Mouse (Mus musculus) CH12.LX (cell line): ENCODE measurements around the gene Strc. TPM values are rescaled to one million over a fixed set of nuclear protein-coding genes. Genes with fewer than 3 reads are reported as not detected.

ENCODE experiments used
- DNase-seq: peaks from one replicate; pipeline ENCODE4 v3.0.0-alpha.2; 2013; ENCODE audit errors: extremely low read depth
- H3K27ac ChIP-seq: 2 replicates; pipeline ENCODE4 v1.5.1; 2012; ENCODE audit warnings: low read depth, mild to moderate bottlenecking, control low read depth, moderate library complexity; ENCODE audit not compliant: insufficient read depth
- H3K27me3 ChIP-seq: replicated peaks from 2 replicates; pipeline ENCODE3; 2012; ENCODE audit warnings: inconsistent platforms
- H3K36me3 ChIP-seq, 2 experiments: replicated peaks in 1 of 2; 2 replicates each; pipeline versions ENCODE3 to v1.6.1; 2012; ENCODE audit warnings: inconsistent platforms in 1 of 2, low read length in 1 of 2, mild to moderate bottlenecking in 1 of 2, mixed read lengths in 1 of 2, moderate library complexity in 1 of 2; ENCODE audit not compliant: control insufficient read depth in 1 of 2, insufficient read depth in 1 of 2
- H3K4me1 ChIP-seq, 2 experiments: 2 replicates each; pipeline ENCODE4 v1.6.1; 2012; ENCODE audit warnings: inconsistent platforms in 1 of 2, moderate library complexity in 1 of 2; ENCODE audit not compliant: insufficient read depth in 2 of 2, control insufficient read depth in 1 of 2
- H3K4me2 ChIP-seq: 2 replicates; pipeline ENCODE4 v1.6.1; 2012; ENCODE audit warnings: low read depth, mild to moderate bottlenecking, control low read depth; ENCODE audit not compliant: poor library complexity, insufficient read depth, severe bottlenecking
- H3K4me3 ChIP-seq, 3 experiments: fragments of 150-350 bp in 1 of 3; sonication (generic) in 1 of 3; replicated peaks in 1 of 3; 2 replicates each; pipeline versions ENCODE3 to v1.5.1; 2011 to 2012; ENCODE audit warnings: low read depth in 2 of 3, low read length in 2 of 3, mild to moderate bottlenecking in 2 of 3, moderate library complexity in 2 of 3, control low read depth in 1 of 3, improper control_type of control experiment in 1 of 3, inconsistent platforms in 1 of 3, mixed read lengths in 1 of 3; ENCODE audit not compliant: poor library complexity in 1 of 3
- H3K79me2 ChIP-seq: replicated peaks from 2 replicates; pipeline ENCODE4 v1.6.1; 2012; ENCODE audit warnings: mild to moderate bottlenecking, moderate library complexity; ENCODE audit not compliant: control insufficient read depth, poor library complexity, insufficient read depth, severe bottlenecking; ENCODE audit errors: extremely low read depth
- H3K9ac ChIP-seq: 2 replicates; pipeline ENCODE4 v1.6.1; 2012; ENCODE audit warnings: low read depth, mild to moderate bottlenecking, control low read depth, moderate library complexity; ENCODE audit not compliant: insufficient read depth
- H3K9me3 ChIP-seq: replicated peaks from 2 replicates; pipeline ENCODE3; 2012; ENCODE audit warnings: low read length, inconsistent platforms, mixed read lengths
- BHLHE40 ChIP-seq: IDR thresholded peaks from 2 replicates; pipeline ENCODE4 v1.6.1; 2011; ENCODE audit warnings: mild to moderate bottlenecking, low read depth, low read length, improper control_type of control experiment
- CHD1 ChIP-seq: IDR thresholded peaks from 2 replicates; pipeline ENCODE4 v1.6.1; 2012; ENCODE audit warnings: low read depth, low read length, improper control_type of control experiment, inconsistent platforms
- CHD2 ChIP-seq: IDR thresholded peaks from 2 replicates; pipeline ENCODE4 v1.6.1; 2011; ENCODE audit warnings: low read length, improper control_type of control experiment
- CTCF ChIP-seq, 2 experiments: IDR thresholded peaks in 1 of 2; conservative IDR thresholded peaks in 1 of 2; 2 replicates each; pipeline ENCODE4 v1.5.1; 2011 to 2012; ENCODE audit warnings: low read depth in 2 of 2, low read length in 2 of 2, improper control_type of control experiment in 1 of 2, inconsistent platforms in 1 of 2, mild to moderate bottlenecking in 1 of 2, moderate library complexity in 1 of 2
- E2F4 ChIP-seq: IDR thresholded peaks from 2 replicates; pipeline ENCODE4 v1.6.1; 2011; ENCODE audit warnings: low read depth, low read length, improper control_type of control experiment; ENCODE audit not compliant: insufficient replicate concordance
- ELF1 ChIP-seq: IDR thresholded peaks from 2 replicates; pipeline ENCODE4 v1.6.1; 2014; ENCODE audit warnings: low read depth, mild to moderate bottlenecking, inconsistent platforms, low read length, improper control_type of control experiment
- EP300 ChIP-seq: IDR thresholded peaks from 2 replicates; pipeline ENCODE4 v1.6.1; 2011; ENCODE audit warnings: low read length, improper control_type of control experiment
- ETS1 ChIP-seq: conservative IDR thresholded peaks from 2 replicates; pipeline ENCODE4 v1.6.1; 2012; ENCODE audit warnings: low read depth, mild to moderate bottlenecking, inconsistent platforms, low read length, improper control_type of control experiment, moderate library complexity
- GABPA ChIP-seq: IDR thresholded peaks from 2 replicates; pipeline ENCODE4 v1.6.1; 2012; ENCODE audit warnings: low read depth, low read length, improper control_type of control experiment, inconsistent platforms; ENCODE audit not compliant: insufficient replicate concordance
- HCFC1 ChIP-seq: IDR thresholded peaks from 2 replicates; pipeline ENCODE4 v1.6.1; 2012; ENCODE audit warnings: low read depth, mild to moderate bottlenecking, inconsistent platforms, low read length, improper control_type of control experiment
- IRF4 ChIP-seq: IDR thresholded peaks from 2 replicates; pipeline ENCODE4 v1.6.1; 2014; ENCODE audit warnings: low read depth, mild to moderate bottlenecking, inconsistent platforms, low read length, improper control_type of control experiment
- JUN ChIP-seq: IDR thresholded peaks from 2 replicates; pipeline ENCODE4 v1.6.1; 2011; ENCODE audit warnings: low read depth, mild to moderate bottlenecking, low read length, improper control_type of control experiment, moderate library complexity; ENCODE audit not compliant: insufficient read depth
- JUND ChIP-seq: conservative IDR thresholded peaks from 2 replicates; pipeline ENCODE4 v1.6.1; 2011; ENCODE audit warnings: low read depth, low read length, improper control_type of control experiment
- KAT2A ChIP-seq: IDR thresholded peaks from 2 replicates; pipeline ENCODE4 v1.6.1; 2012; ENCODE audit warnings: low read length, improper control_type of control experiment, inconsistent platforms; ENCODE audit not compliant: insufficient replicate concordance
- MAFK ChIP-seq: IDR thresholded peaks from 2 replicates; pipeline ENCODE4 v1.6.1; 2011; ENCODE audit warnings: low read length, improper control_type of control experiment; ENCODE audit not compliant: insufficient replicate concordance
- MAX ChIP-seq: IDR thresholded peaks from 2 replicates; pipeline ENCODE4 v1.6.1; 2011; ENCODE audit warnings: low read length, improper control_type of control experiment
- MAZ ChIP-seq: IDR thresholded peaks from 2 replicates; pipeline ENCODE4 v1.6.1; 2012; ENCODE audit warnings: low read depth, mild to moderate bottlenecking, inconsistent platforms, low read length, improper control_type of control experiment, moderate library complexity
- MEF2A ChIP-seq: IDR thresholded peaks from 2 replicates; pipeline ENCODE4 v1.6.1; 2014; ENCODE audit warnings: low read depth, mild to moderate bottlenecking, inconsistent platforms, low read length, improper control_type of control experiment, borderline replicate concordance
- MXI1 ChIP-seq: IDR thresholded peaks from 2 replicates; pipeline ENCODE4 v1.6.1; 2011; ENCODE audit warnings: mild to moderate bottlenecking, low read depth, low read length, improper control_type of control experiment
- MYC ChIP-seq: IDR thresholded peaks from 2 replicates; pipeline ENCODE4 v1.6.1; 2011; ENCODE audit warnings: low read depth, mild to moderate bottlenecking, improper control_type of control experiment, low read length
- NELFE ChIP-seq: IDR thresholded peaks from 2 replicates; pipeline ENCODE4 v1.6.1; 2011; ENCODE audit warnings: low read depth, low read length, improper control_type of control experiment
- NRF1 ChIP-seq: IDR thresholded peaks from 2 replicates; pipeline ENCODE4 v1.6.1; 2014; ENCODE audit warnings: low read depth, mild to moderate bottlenecking, inconsistent platforms, low read length, improper control_type of control experiment, moderate library complexity
- PAX5 ChIP-seq: IDR thresholded peaks from 2 replicates; pipeline ENCODE4 v1.6.1; 2012; ENCODE audit warnings: low read length, inconsistent platforms, mixed read lengths
- POLR2A ChIP-seq: IDR thresholded peaks from 2 replicates; pipeline ENCODE4 v1.6.1; 2011; ENCODE audit warnings: low read depth, mild to moderate bottlenecking, improper control_type of control experiment, low read length
- POLR2AphosphoS2 ChIP-seq: IDR thresholded peaks from 2 replicates; pipeline ENCODE4 v1.6.1; 2011; ENCODE audit warnings: low read depth, low read length, improper control_type of control experiment
- RAD21 ChIP-seq: IDR thresholded peaks from 2 replicates; pipeline ENCODE4 v1.6.1; 2011; ENCODE audit warnings: low read depth, mild to moderate bottlenecking, low read length, improper control_type of control experiment, moderate library complexity
- RCOR1 ChIP-seq: conservative IDR thresholded peaks from 2 replicates; pipeline ENCODE4 v1.6.1; 2012; ENCODE audit warnings: low read depth, mild to moderate bottlenecking, inconsistent platforms, low read length, improper control_type of control experiment
- SIN3A ChIP-seq: IDR thresholded peaks from 2 replicates; pipeline ENCODE4 v1.6.1; 2012; ENCODE audit warnings: low read length, improper control_type of control experiment, inconsistent platforms
- SMC3 ChIP-seq: IDR thresholded peaks from 2 replicates; pipeline ENCODE4 v1.6.1; 2011; ENCODE audit warnings: low read depth, low read length, improper control_type of control experiment
- TBP ChIP-seq: conservative IDR thresholded peaks from 2 replicates; pipeline ENCODE4 v1.6.1; 2011; ENCODE audit warnings: low read depth, low read length, improper control_type of control experiment
- TCF12 ChIP-seq: IDR thresholded peaks from 2 replicates; pipeline ENCODE4 v1.6.1; 2014; ENCODE audit warnings: low read depth, mild to moderate bottlenecking, inconsistent platforms, low read length, improper control_type of control experiment
- UBTF ChIP-seq: IDR thresholded peaks from 2 replicates; pipeline ENCODE4 v1.6.1; 2012; ENCODE audit warnings: low read depth, mild to moderate bottlenecking, inconsistent platforms, low read length, improper control_type of control experiment, moderate library complexity
- USF1 ChIP-seq: IDR thresholded peaks from 2 replicates; pipeline ENCODE4 v1.6.1; 2014; ENCODE audit warnings: low read depth, mild to moderate bottlenecking, inconsistent platforms, low read length, improper control_type of control experiment
- USF2 ChIP-seq: conservative IDR thresholded peaks from 2 replicates; pipeline ENCODE4 v1.6.1; 2011; ENCODE audit warnings: low read depth, low read length, improper control_type of control experiment
- ZC3H11A ChIP-seq: IDR thresholded peaks from 2 replicates; pipeline ENCODE4 v1.6.1; 2012; ENCODE audit warnings: low read depth, mild to moderate bottlenecking, inconsistent platforms, low read length, improper control_type of control experiment
- ZKSCAN1 ChIP-seq: IDR thresholded peaks from 2 replicates; pipeline ENCODE4 v1.6.1; 2012; ENCODE audit warnings: low read depth, inconsistent platforms, low read length, improper control_type of control experiment, borderline replicate concordance
- ZMIZ1 ChIP-seq: IDR thresholded peaks from 2 replicates; pipeline ENCODE4 v1.6.1; 2012; ENCODE audit warnings: low read depth, mild to moderate bottlenecking, inconsistent platforms, low read length, improper control_type of control experiment
- ZNF384 ChIP-seq: IDR thresholded peaks from 2 replicates; pipeline ENCODE4 v1.6.1; 2012; ENCODE audit warnings: low read depth, low read length, improper control_type of control experiment, inconsistent platforms
- dilution Hi-C: fragments of 300-500 bp; cut with MboI; formaldehyde crosslinking; loops from 2 replicates; pipeline ENCODE4 v1.14.3; 2020; ENCODE audit warnings: low sequenced_read_pairs; ENCODE audit not compliant: extremely low pct_unique_long_range_greater_than_20kb, extremely low pct_ligation_motif_present
- in situ Hi-C: fragments of 300-500 bp; cut with MboI; formaldehyde crosslinking; loops from 3 replicates; pipeline ENCODE4 v1.14.3; 2019; ENCODE audit warnings: low sequenced_read_pairs, low pct_ligation_motif_present, low pct_unique_long_range_greater_than_20kb, mixed read lengths
- polyA plus RNA-seq: library from polyadenylated mRNA; unstranded; fragments of >175 nt; gene quantifications from 2 replicates; pipeline ENCODE4 v1.2.1, GENCODE M21; 2012; ENCODE audit warnings: low read depth; ENCODE audit not compliant: insufficient read length
- total RNA-seq, 2 experiments: library from RNA; depleted of rRNA; stranded (reverse); fragments of 300-350 nt in 1 of 2; fragments of >200 nt in 1 of 2; gene quantifications; 2 replicates each; pipeline ENCODE4 v1.2.3; 2012 to 2014

Gene Strc
- total and polyA plus RNA-seq, 3 experiments = 1.6 to 9.2 (median 6.3) TPM

- peak; percentile 94 for DNase-seq
- no peak within 1 kb of the TSS for H3K27ac ChIP-seq
- H3K4me3 ChIP-seq = peak within 1 kb of the TSS; percentile 76 to 81 (median 80)
- H3K79me2 ChIP-seq = no peaks in the 10 kb centered on the region
- no peaks in the 10 kb centered on the region for H3K9me3 ChIP-seq
- H3K27me3 ChIP-seq = peaks cover 43% of the 10 kb centered on the region
- H3K4me2 ChIP-seq = peak within 1 kb of the TSS; percentile 79
- in situ Hi-C loops = no loop called here
- dilution Hi-C loops = no loop called here
- no peak for TF ChIP-seq MYC
- TF ChIP-seq CTCF (conservative IDR thresholded peaks at IDR 0.05 in 1 of 2, IDR thresholded peaks at IDR 0.05 in 1 of 2; ENCODE audit: low read depth in 2 of 2, low read length in 2 of 2) = peak; percentile 57 to 89
- no peak for TF ChIP-seq BHLHE40
- no peak; the same call in 1 of the 2 replicates for TF ChIP-seq MAZ
- no peak for TF ChIP-seq CHD1
- peak; percentile 58 for TF ChIP-seq SMC3
- TF ChIP-seq ETS1 = no peak
- no peak for TF ChIP-seq ZNF384
- TF ChIP-seq ELF1 = peak; percentile 55
- peak; percentile 76 for TF ChIP-seq CHD2
- no peak; the same call in 1 of the 2 replicates for TF ChIP-seq MEF2A
- no peak for TF ChIP-seq POLR2AphosphoS2
- TF ChIP-seq USF2 = no peak
- TF ChIP-seq PAX5 = no peak
- peak; percentile 68; the same call in 1 of the 2 replicates for TF ChIP-seq SIN3A
- TF ChIP-seq MXI1 = peak; percentile 33; the same call in 1 of the 2 replicates
- peak; percentile 67 for TF ChIP-seq NRF1
- peak; percentile 77 for TF ChIP-seq HCFC1
- peak; percentile 56 for TF ChIP-seq USF1
- TF ChIP-seq NELFE = 0 out of 2 replicates have a peak, but pooled peaks have one; percentile 8
- no peak for TF ChIP-seq ZKSCAN1
- 0 out of 2 replicates have a peak, but pooled peaks have one; percentile 57 for TF ChIP-seq KAT2A
- TF ChIP-seq MAX = 0 out of 2 replicates have a peak, but pooled peaks have one; percentile 15
- TF ChIP-seq JUN = no peak
- TF ChIP-seq ZC3H11A = no peak
- no peak for TF ChIP-seq MAFK
- no peak for TF ChIP-seq RCOR1
- TF ChIP-seq JUND = no peak
- no peak for TF ChIP-seq EP300
- TF ChIP-seq RAD21 = peak; percentile 64
- TF ChIP-seq E2F4 = peak; percentile 49; the same call in 1 of the 2 replicates
- TF ChIP-seq ZMIZ1 = no peak; the same call in 1 of the 2 replicates
- TF ChIP-seq POLR2A = peak; percentile 41; the same call in 1 of the 2 replicates
- peak; percentile 55 for TF ChIP-seq TCF12
- TF ChIP-seq GABPA = no peak
- no peak for TF ChIP-seq UBTF
- peak; percentile 47; the same call in 1 of the 2 replicates for TF ChIP-seq IRF4
- TF ChIP-seq TBP = no peak
- peaks cover 9 to 18% of the 10 kb centered on the region in 2 experiments for H3K4me1 ChIP-seq
- peaks cover 5 to 8% of the 10 kb centered on the region in 2 experiments for H3K36me3 ChIP-seq
- peak within 1 kb of the TSS; percentile 74 for H3K9ac ChIP-seq
Measured at GRCm38 (mm10) chr2:121354820-121355592, 32.0 kb downstream of the Strc start, which contains the start of gene Ppip5k1. Gene Ppip5k1 (minus strand): TSS chr2:121355396.
